Mouse (Mus musculus) midbrain, embryonic 10.5 days (tissue): ENCODE data around the gene Gm13691. TPM values are rescaled to one million over a fixed set of nuclear protein-coding genes. Genes with fewer than 3 reads are reported as not detected.
"Not testable (repeated sequence)": the region's sequence is repeated elsewhere in the genome, so short reads cannot be mapped to it uniquely, and the experiment has no call there.

Source experiments
- DNase-seq: peaks from one replicate; pipeline ENCODE4 v3.0.0-alpha.2; 2017; ENCODE audit warnings: low spot score
- H3K27ac ChIP-seq: fragments of 300-500 bp; sonication (generic); replicated peaks from 2 replicates; pipeline ENCODE4 v1.5.1; 2016; ENCODE audit warnings: mild to moderate bottlenecking
- H3K27me3 ChIP-seq: fragments of 300-500 bp; sonication (generic); 2 replicates; pipeline ENCODE4 v1.6.1; 2016; ENCODE audit warnings: low read depth, mild to moderate bottlenecking; ENCODE audit not compliant: poor library complexity, severe bottlenecking
- H3K36me3 ChIP-seq: fragments of 300-500 bp; sonication (generic); 2 replicates; pipeline ENCODE4 v1.6.1; 2016; ENCODE audit warnings: mild to moderate bottlenecking, moderate library complexity
- H3K4me1 ChIP-seq: fragments of 300-500 bp; sonication (generic); 2 replicates; pipeline ENCODE4 v1.6.1; 2016
- H3K4me3 ChIP-seq: fragments of 300-500 bp; sonication (generic); 2 replicates; pipeline ENCODE4 v1.5.1; 2016; ENCODE audit warnings: mild to moderate bottlenecking, moderate library complexity
- H3K9me3 ChIP-seq: fragments of 300-500 bp; sonication (generic); replicated peaks from 2 replicates; pipeline ENCODE4 v1.6.1; 2016; ENCODE audit warnings: mild to moderate bottlenecking
- WGBS: fragments of 180-500 bp; shearing (Covaris S2); methylation state at CpG from one replicate; pipeline ENCODE4 v1.1.7; 2016; 5-methylcytosine and 5-hydroxymethylcytosine counted together
- polyA plus RNA-seq: library from polyadenylated mRNA; unstranded; fragments of >200 nt; fragmentation: Nextera tagmentation; extraction: Ambion mirVana; gene quantifications from 2 replicates; pipeline ENCODE4 v1.2.1, GENCODE M21; 2016

Gene Gm13691
- polyA plus RNA-seq, 1 experiment from 2014 or later, result not detected

GRCm38 (mm10) chr2:84009818-84010217 is 19.5 kb downstream of the Gm13691 start:
- 73% methylated on average over 3 of the region's 3 CpGs for WGBS
- Histone ChIP-seq H3K9me3 (no peaks in the 10 kb centered on the region), H3K4me3 (no peak overlapping the region), H3K27me3 (no peaks in the 10 kb centered on the region), H3K36me3 (no peaks in the 10 kb centered on the region), H3K4me1 (no peaks in the 10 kb centered on the region), H3K27ac (no peak overlapping the region)
- no peak for DNase-seq

DNA sequence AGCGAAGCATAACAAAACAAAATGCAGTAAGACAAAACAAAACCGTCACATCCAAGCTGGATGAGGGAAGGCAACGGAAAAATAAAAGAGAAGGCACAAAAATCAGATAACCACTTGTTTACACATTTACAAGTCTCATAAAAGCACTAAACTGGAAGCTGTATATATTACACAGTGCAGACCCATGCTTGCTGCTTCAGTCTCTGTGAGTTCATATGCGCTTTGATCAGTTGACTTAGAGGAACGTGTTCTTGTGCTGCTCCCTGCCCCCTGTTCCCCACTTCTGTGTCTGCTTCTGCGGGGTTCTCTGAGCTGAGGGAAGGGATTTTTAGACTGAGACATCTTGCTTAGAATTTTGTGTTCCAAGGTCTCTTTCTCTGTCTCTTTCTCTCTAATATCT is 24.2 kb downstream of the Gm13691 start:
- no peak overlapping the region for H3K4me3 ChIP-seq
- H3K27me3 ChIP-seq, result no peaks in the 10 kb centered on the region
- H3K36me3 ChIP-seq, result no peaks in the 10 kb centered on the region
- H3K27ac ChIP-seq, result no peak overlapping the region
- no peak for DNase-seq
- no peaks in the 10 kb centered on the region for H3K4me1 ChIP-seq
- no peaks in the 10 kb centered on the region for H3K9me3 ChIP-seq
- 78% methylated on average over 6 of the region's 6 CpGs for WGBS

DNA sequence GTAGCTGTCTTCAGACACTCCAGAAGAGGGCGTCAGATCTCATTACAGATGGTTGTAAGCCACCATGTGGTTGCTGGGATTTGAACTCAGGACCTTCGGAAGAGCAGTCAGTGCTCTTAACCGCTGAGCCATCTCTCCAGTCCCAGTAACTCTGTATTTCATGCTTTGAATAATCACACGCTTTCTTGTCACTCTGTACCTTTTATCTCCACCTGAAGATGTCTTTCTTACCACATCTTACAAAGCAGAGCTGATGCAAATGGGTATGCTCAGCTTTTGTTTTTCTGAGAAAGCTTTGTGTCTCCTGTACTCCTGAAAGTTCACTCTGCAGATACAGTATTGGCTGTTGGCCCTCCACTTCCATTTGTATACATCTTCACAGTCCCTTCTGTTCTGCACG is 25.9 kb downstream of the Gm13691 start:
- not testable (repeated sequence) for DNase-seq, H3K4me3 ChIP-seq, H3K27ac ChIP-seq, H3K36me3 ChIP-seq, H3K9me3 ChIP-seq, H3K27me3 ChIP-seq, H3K4me1 ChIP-seq
- WGBS, result 77% methylated on average over 5 of the region's 5 CpGs

DNA sequence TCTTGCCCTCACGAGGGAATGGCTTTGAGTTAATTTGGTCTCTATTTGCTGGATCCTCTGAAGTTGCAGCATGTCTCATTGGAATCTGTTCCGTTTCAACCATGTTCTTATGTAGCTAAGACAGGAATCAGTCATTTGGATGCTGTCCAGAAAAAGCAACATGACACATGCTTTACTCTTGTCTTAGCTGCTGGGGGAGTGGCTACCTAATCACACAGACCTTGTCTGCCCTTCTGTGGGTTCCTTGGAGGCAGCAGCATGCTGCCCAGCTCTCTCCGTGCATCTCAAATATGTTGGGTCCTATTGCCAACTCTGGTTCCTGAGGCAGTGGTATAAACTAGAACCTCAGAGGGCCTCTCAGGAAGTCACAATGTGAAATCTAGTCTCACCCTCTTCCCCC is 28.0 kb downstream of the Gm13691 start:
- H3K4me1 ChIP-seq, result no peaks in the 10 kb centered on the region
- WGBS, result 85% methylated on average over 3 of the region's 3 CpGs
- no peak overlapping the region for H3K27ac ChIP-seq
- no peaks in the 10 kb centered on the region for H3K36me3 ChIP-seq
- H3K4me3 ChIP-seq, result no peak overlapping the region
- H3K27me3 ChIP-seq, result no peaks in the 10 kb centered on the region
- no peak for DNase-seq
- H3K9me3 ChIP-seq, result no peaks in the 10 kb centered on the region

GRCm38 (mm10) chr2:84019519-84020305 is 29.4 kb downstream of the Gm13691 start:
- no peaks in the 10 kb centered on the region for H3K4me1 ChIP-seq
- H3K27me3 ChIP-seq, result no peaks in the 10 kb centered on the region
- no peak for DNase-seq
- H3K4me3 ChIP-seq, result no peak overlapping the region
- H3K27ac ChIP-seq, result no peak overlapping the region
- 80% methylated on average over 8 of the region's 8 CpGs for WGBS
- H3K36me3 ChIP-seq, result no peaks in the 10 kb centered on the region
- H3K9me3 ChIP-seq, result no peaks in the 10 kb centered on the region

DNA sequence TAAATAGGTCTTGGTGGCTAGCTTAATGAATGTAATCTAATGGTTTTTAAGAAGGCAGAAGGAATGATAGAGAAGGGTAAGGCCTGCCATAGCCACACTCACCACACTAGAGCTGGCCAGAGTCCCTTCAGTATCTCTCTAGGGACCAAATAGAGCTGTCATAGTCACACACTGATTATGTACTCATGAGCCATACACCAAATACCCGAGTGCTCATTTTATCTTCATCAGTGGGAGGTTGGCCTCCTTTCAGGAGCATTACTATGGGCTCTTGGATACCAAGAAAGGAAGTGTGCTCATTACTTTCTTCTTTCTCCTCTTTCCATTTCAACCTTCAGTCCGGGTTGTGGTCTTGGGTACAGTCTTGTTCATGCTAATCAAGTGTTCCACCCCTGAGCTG is 31.6 kb downstream of the Gm13691 start:
- H3K36me3 ChIP-seq, result no peaks in the 10 kb centered on the region
- no peaks in the 10 kb centered on the region for H3K4me1 ChIP-seq
- H3K4me3 ChIP-seq, result no peak overlapping the region
- no peak overlapping the region for H3K27ac ChIP-seq
- H3K9me3 ChIP-seq, result no peaks in the 10 kb centered on the region
- H3K27me3 ChIP-seq, result no peaks in the 10 kb centered on the region
- DNase-seq, result no peak
- 87% methylated on average over 2 of the region's 2 CpGs for WGBS

- Histone ChIP-seq H3K4me1 (no peaks in the 10 kb centered on the region), H3K36me3 (no peaks in the 10 kb centered on the region), H3K4me3 (no peak overlapping the region), H3K27ac (no peak overlapping the region), H3K27me3 (no peaks in the 10 kb centered on the region), H3K9me3 (no peaks in the 10 kb centered on the region)
- 92% methylated on average over 2 of the region's 2 CpGs for WGBS
- no peak for DNase-seq
These were observed 32.6 kb downstream of the Gm13691 start for GRCm38 (mm10) chr2:84022905-84023304.

DNA sequence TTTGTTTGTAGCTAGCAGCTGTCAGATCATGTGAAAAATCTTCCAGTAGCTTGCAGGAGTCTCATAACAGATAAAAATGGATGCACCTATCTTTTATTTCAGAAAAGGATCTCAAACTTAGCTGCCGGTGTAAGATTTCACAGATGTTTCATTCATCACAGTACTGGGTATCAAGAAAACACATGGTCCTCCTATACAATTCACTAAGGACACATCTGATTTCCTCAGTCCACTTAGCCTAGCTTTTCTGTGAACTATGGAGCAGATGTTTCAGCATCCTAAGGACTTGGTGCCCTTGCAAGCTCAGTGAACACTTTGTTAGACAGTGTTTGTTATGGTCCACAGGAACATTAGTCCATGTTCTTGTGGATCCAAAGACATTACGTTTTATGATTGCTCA is 33.0 kb downstream of the Gm13691 start:
- WGBS, result 93% methylated on average over 2 of the region's 2 CpGs
- no peak for DNase-seq
- Histone ChIP-seq H3K4me3 (no peak overlapping the region), H3K27me3 (no peaks in the 10 kb centered on the region), H3K4me1 (no peaks in the 10 kb centered on the region), H3K9me3 (no peaks in the 10 kb centered on the region), H3K27ac (no peak overlapping the region), H3K36me3 (no peaks in the 10 kb centered on the region)

GRCm38 (mm10) chr2:84025217-84025616 is 34.9 kb downstream of the Gm13691 start:
- DNase-seq, result no peak
- Histone ChIP-seq H3K4me1 (no peaks in the 10 kb centered on the region), H3K9me3 (no peaks in the 10 kb centered on the region), H3K27ac (no peak overlapping the region), H3K36me3 (no peaks in the 10 kb centered on the region), H3K27me3 (no peaks in the 10 kb centered on the region), H3K4me3 (no peak overlapping the region)
- 54% methylated on average over 4 of the region's 4 CpGs for WGBS

DNA sequence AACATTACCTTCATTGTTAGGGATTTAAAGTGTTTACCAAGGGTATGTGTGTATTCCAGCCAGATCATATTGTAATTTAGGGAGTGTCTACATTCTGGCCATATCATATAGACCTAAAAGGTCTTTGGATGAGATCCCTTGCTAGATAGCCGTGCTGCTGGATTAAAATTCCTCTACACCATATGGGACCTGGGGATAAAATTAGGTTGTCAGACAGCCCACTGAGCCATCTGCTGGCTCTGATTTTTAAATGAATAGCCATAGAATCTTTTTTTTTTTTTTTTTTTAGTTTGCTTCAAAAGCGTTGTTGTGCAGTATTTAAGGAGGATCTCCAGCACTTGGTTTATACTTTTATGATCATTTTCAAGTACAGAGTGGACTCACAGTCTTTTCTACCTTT is 42.2 kb downstream of the Gm13691 start:
- Histone ChIP-seq H3K4me1 (no peaks in the 10 kb centered on the region), H3K36me3 (no peaks in the 10 kb centered on the region), H3K4me3 (no peak overlapping the region), H3K27me3 (no peaks in the 10 kb centered on the region), H3K9me3 (no peaks in the 10 kb centered on the region), H3K27ac (no peak overlapping the region)
- WGBS, result 91% methylated on average over 2 of the region's 2 CpGs
- no peak for DNase-seq

DNA sequence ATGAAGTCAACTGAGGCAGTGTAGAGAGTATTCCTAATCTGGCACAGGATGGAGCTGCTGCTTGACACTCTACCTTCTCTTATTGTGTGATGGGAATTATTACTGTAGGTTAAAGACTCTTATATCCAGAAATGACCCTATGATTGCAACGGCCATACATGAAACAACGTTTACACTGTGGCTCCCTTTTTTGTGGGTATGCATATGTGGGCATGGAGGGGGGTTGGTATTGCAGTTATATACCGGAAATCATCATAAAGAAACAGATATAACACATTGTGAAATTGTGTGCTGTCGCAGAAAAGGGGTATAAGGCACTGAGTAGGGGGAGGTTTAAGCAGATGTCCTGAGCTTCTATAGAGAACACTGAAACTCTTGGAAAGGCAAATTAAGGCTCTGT is 45.6 kb downstream of the Gm13691 start:
- Histone ChIP-seq H3K4me1 (no peaks in the 10 kb centered on the region), H3K27me3 (no peaks in the 10 kb centered on the region), H3K27ac (no peak overlapping the region), H3K9me3 (no peaks in the 10 kb centered on the region), H3K4me3 (no peak overlapping the region), H3K36me3 (no peaks in the 10 kb centered on the region)
- WGBS, result 86% methylated on average over 4 of the region's 4 CpGs
- no peak for DNase-seq

DNA sequence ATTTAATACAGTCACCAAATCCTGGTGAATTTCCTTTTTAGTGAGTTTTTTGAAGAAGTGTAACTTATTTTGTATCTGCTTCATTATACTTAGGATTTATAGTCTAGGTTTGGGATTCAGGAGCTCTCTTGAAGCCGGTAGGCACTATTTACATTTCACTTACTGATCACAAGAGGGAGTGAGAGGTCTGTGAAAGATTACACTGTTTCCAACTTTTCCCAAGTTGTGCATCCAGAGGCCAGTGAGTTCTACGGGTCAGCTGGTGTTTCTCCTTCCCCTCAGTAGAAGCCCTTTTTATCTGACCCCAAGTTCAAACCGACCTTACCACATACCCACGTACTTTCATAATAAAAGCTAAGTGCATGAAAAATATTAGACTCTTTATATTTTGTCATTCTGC is 47.0 kb downstream of the Gm13691 start:
- no peak overlapping the region for H3K27ac ChIP-seq
- WGBS, result 28% methylated on average over 4 of the region's 4 CpGs
- DNase-seq, result no peak
- no peak overlapping the region for H3K4me3 ChIP-seq
- H3K36me3 ChIP-seq, result no peaks in the 10 kb centered on the region
- no peaks in the 10 kb centered on the region for H3K9me3 ChIP-seq
- H3K4me1 ChIP-seq, result no peaks in the 10 kb centered on the region
- H3K27me3 ChIP-seq, result no peaks in the 10 kb centered on the region

- H3K36me3 ChIP-seq, H3K27ac ChIP-seq, H3K4me3 ChIP-seq, H3K9me3 ChIP-seq, H3K4me1 ChIP-seq, H3K27me3 ChIP-seq, DNase-seq: not testable (repeated sequence)
- 82% methylated on average over 1 of the region's 1 CpGs for WGBS
These were observed 47.6 kb downstream of the Gm13691 start for GRCm38 (mm10) chr2:84037943-84038342.

DNA sequence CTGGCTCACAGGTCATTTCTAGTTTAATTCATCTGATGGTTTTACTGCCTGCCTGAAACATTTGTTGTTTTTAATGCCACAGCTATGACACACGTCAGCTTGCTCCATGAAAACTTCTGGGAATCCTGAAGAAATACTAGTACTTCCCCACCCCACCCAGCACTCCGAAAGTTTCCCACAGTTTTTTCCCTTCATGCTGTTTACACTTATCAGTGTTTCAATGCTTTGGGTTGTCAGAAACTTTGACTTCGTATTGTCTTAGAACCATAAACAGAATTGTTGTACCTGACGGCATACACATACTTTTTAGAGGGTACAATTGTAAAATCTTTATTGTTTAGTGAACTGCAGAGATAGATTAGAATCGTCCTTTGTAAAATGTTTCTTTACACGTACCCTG is 48.9 kb downstream of the Gm13691 start:
- Histone ChIP-seq H3K4me3 (no peak overlapping the region), H3K4me1 (no peaks in the 10 kb centered on the region), H3K27me3 (no peaks in the 10 kb centered on the region), H3K36me3 (no peaks in the 10 kb centered on the region), H3K9me3 (no peaks in the 10 kb centered on the region), H3K27ac (no peak overlapping the region)
- DNase-seq, result no peak
- WGBS, result 80% methylated on average over 6 of the region's 6 CpGs
